Mouse (Mus musculus): ENCODE data around the gene Jmjd8. TPM values are rescaled to one million over a fixed set of nuclear protein-coding genes. Genes with fewer than 3 reads are reported as not detected.
"Not testable (repeated sequence)": the region's sequence is repeated elsewhere in the genome, so short reads cannot be mapped to it uniquely, and the experiment has no call there.

The Jmjd8 gene
- total RNA-seq, 2 experiments from 2014 or later: 54.8 to 55.1 TPM

GRCm38 (mm10) chr17:25844396-25844901, 15.8 kb downstream of the Jmjd8 start, which contains the start of gene Rhot2:
Gene Rhot2, minus strand, starts transcription at chr17:25844851.
- intact Hi-C loops (cut with DNase I): no loop called here
- DNase-seq: peak; percentile 95

GRCm38 (mm10) chr17:25860229-25860628, 31.6 kb downstream of the Jmjd8 start:
- DNase-seq: no peak
- intact Hi-C loops (cut with DNase I): no loop called here

- peak; percentile 90 for DNase-seq
- intact Hi-C loops (cut with DNase I): no loop called here
Measured at GRCm38 (mm10) chr17:25860832-25861703, 32.4 kb downstream of the Jmjd8 start, which contains the start of gene Wdr90. Gene Wdr90, minus strand, starts transcription at chr17:25861501.

GRCm38 (mm10) chr17:25861704-25862612, 33.3 kb downstream of the Jmjd8 start:
- intact Hi-C loops (cut with DNase I): no loop called here
- DNase-seq: no peak

GRCm38 (mm10) chr17:25863681-25864080, 35.0 kb downstream of the Jmjd8 start:
- intact Hi-C loops (cut with DNase I): no loop called here
- no peak for DNase-seq

GRCm38 (mm10) chr17:25864311-25864710, 35.6 kb downstream of the Jmjd8 start:
- no peak for DNase-seq
- intact Hi-C loops (cut with DNase I): no loop called here

GRCm38 (mm10) chr17:25865288-25865687, 36.6 kb downstream of the Jmjd8 start:
- DNase-seq: no peak
- intact Hi-C loops (cut with DNase I): no loop called here

GRCm38 (mm10) chr17:25866172-25866571, 37.5 kb downstream of the Jmjd8 start:
- intact Hi-C loops (cut with DNase I): no loop called here
- DNase-seq: no peak

- DNase-seq: no peak
- intact Hi-C loops (cut with DNase I): no loop called here
Measured at GRCm38 (mm10) chr17:25867509-25867835, 38.8 kb downstream of the Jmjd8 start.

- DNase-seq: no peak
- intact Hi-C loops (cut with DNase I): no loop called here
Measured at GRCm38 (mm10) chr17:25867836-25868600, 39.4 kb downstream of the Jmjd8 start.

GRCm38 (mm10) chr17:25868601-25869191, 40.0 kb downstream of the Jmjd8 start, which contains the start of gene Mcrip2:
Gene Mcrip2, minus strand, starts transcription at chr17:25868764.
- intact Hi-C loops (cut with DNase I): no loop called here

GRCm38 (mm10) chr17:25869498-25869897, 40.8 kb downstream of the Jmjd8 start:
- intact Hi-C loops (cut with DNase I): no loop called here
- DNase-seq: no peak

More at GRCm38 (mm10) chr17:25868601-25869191, 40.0 kb downstream of the Jmjd8 start, which contains the start of gene Mcrip2:
- DNase-seq: peak; percentile 79

GRCm38 (mm10) chr17:25869954-25870353, 41.3 kb downstream of the Jmjd8 start:
- no peak for DNase-seq
- intact Hi-C loops (cut with DNase I): no loop called here

- intact Hi-C loops (cut with DNase I): not testable (repeated sequence)
Measured at GRCm38 (mm10) chr17:25871566-25871965, 42.9 kb downstream of the Jmjd8 start.

GRCm38 (mm10) chr17:25872676-25873075, 44.0 kb downstream of the Jmjd8 start:
- DNase-seq: no peak
- intact Hi-C loops (cut with DNase I): no loop called here

More at GRCm38 (mm10) chr17:25871566-25871965, 42.9 kb downstream of the Jmjd8 start:
- DNase-seq: not testable (repeated sequence)

- intact Hi-C loops (cut with DNase I): no loop called here
Measured at GRCm38 (mm10) chr17:25873405-25874147, 44.9 kb downstream of the Jmjd8 start.

GRCm38 (mm10) chr17:25874148-25874720, 45.6 kb downstream of the Jmjd8 start:
- intact Hi-C loops (cut with DNase I): no loop called here

More at GRCm38 (mm10) chr17:25873405-25874147, 44.9 kb downstream of the Jmjd8 start:
- no peak for DNase-seq

GRCm38 (mm10) chr17:25874721-25875170, 46.1 kb downstream of the Jmjd8 start, which contains the start of gene Mettl26:
Gene Mettl26, plus strand, starts transcription at chr17:25875074.
- DNase-seq: peak; percentile 92

More at GRCm38 (mm10) chr17:25874148-25874720, 45.6 kb downstream of the Jmjd8 start:
- no peak for DNase-seq

More at GRCm38 (mm10) chr17:25874721-25875170, 46.1 kb downstream of the Jmjd8 start, which contains the start of gene Mettl26:
- intact Hi-C loops (cut with DNase I): no loop called here

All from left cerebral cortex, postnatal 4 days (tissue).